Comparison of ENCODE assay signal across 28 mouse cellular contexts in the genomic region with DNA sequence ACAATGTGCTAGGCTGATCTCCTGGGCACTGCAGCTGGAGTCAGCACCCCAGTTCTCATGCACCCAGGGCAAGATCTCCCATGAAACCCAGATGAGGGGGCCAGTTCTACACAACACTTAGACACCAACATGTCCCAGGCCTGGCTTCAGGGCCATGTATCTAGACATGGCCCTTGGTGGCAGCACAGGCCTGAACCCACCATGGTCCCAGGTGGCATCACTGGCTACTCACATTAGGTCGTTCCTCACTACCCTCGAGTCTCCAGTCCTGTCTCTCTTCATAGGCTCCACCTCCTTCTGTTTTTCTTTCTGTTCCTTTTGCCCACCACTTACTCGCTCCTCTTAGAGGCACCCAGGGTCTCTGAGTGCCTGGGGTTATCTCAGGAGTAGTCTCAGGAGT.
A peak's percentile ranks its signal among the peaks of the same experiment; 100 is the strongest.
DNase-seq lines count a peak whose midpoint lies in the region; ATAC-seq and TF ChIP-seq lines count a peak whose summit lies in the region.
"Had no signal": no experiment of that assay in that cellular context is flagged by ENCODE, and none has a peak within 500 bp of the region (broad histone marks: within the 10 kb centered on the region; RNA-seq: fewer than 3 reads in every experiment).

No protein-coding gene starts in this region.

- H3K4me1 ChIP-seq in heart, embryonic 10.5 days = peaks cover 10% of the 10 kb centered on the region; the same call in 1 of the 2 replicates
- H3K4me1 ChIP-seq in kidney, embryonic 16.5 days (ENCODE audit: insufficient read depth, low read length) = no peaks in the 10 kb centered on the region
- H3K4me1 ChIP-seq in midbrain, embryonic 13.5 days (replicated peaks) = no peaks in the 10 kb centered on the region
- no peaks in the 10 kb centered on the region for H3K4me1 ChIP-seq in midbrain, embryonic 11.5 days (ENCODE audit: control insufficient read depth, insufficient read depth, low read length)
- H3K4me1 ChIP-seq in stomach, embryonic 16.5 days (ENCODE audit: control insufficient read depth, insufficient read depth, low read length) = no peaks in the 10 kb centered on the region
- no peaks in the 10 kb centered on the region for H3K4me1 ChIP-seq in stomach, postnatal 0 days (replicated peaks; ENCODE audit: control insufficient read depth, insufficient read depth)
- H3K4me1 ChIP-seq: embryonic facial prominence, embryonic 12.5 days; forebrain, embryonic 12.5 days had no signal

- no peaks in the 10 kb centered on the region for H3K36me3 ChIP-seq in heart, embryonic 10.5 days
- H3K36me3 ChIP-seq in kidney, embryonic 16.5 days (ENCODE audit: insufficient read depth, low read length) = no peaks in the 10 kb centered on the region
- no peaks in the 10 kb centered on the region for H3K36me3 ChIP-seq in midbrain, embryonic 13.5 days
- H3K36me3 ChIP-seq in midbrain, embryonic 11.5 days (ENCODE audit: control insufficient read depth, insufficient read depth, low read length) = no peaks in the 10 kb centered on the region
- H3K36me3 ChIP-seq in stomach, embryonic 16.5 days (ENCODE audit: control insufficient read depth, insufficient read depth, low read length) = no peaks in the 10 kb centered on the region
- H3K36me3 ChIP-seq in stomach, postnatal 0 days (ENCODE audit: control insufficient read depth, insufficient read depth, low read length) = no peaks in the 10 kb centered on the region
- H3K36me3 ChIP-seq: embryonic facial prominence, embryonic 12.5 days; forebrain, embryonic 12.5 days; forebrain, embryonic 15.5 days; G1E; heart, embryonic 12.5 days had no signal

- 81% methylated on average over 3 of the region's 3 CpGs for WGBS in heart, embryonic 10.5 days
- 75% methylated on average over 3 of the region's 3 CpGs for WGBS in kidney, embryonic 16.5 days
- WGBS in midbrain, embryonic 13.5 days = 87% methylated on average over 3 of the region's 3 CpGs
- WGBS in midbrain, embryonic 11.5 days = 93% methylated on average over 3 of the region's 3 CpGs
- WGBS in stomach, embryonic 16.5 days = 89% methylated on average over 3 of the region's 3 CpGs
- WGBS in stomach, postnatal 0 days = 77% methylated on average over 3 of the region's 3 CpGs

- no peak overlapping the region for H3K9ac ChIP-seq in kidney, embryonic 16.5 days (replicated peaks; ENCODE audit: low read length)
- H3K9ac ChIP-seq in midbrain, embryonic 13.5 days (replicated peaks) = no peak overlapping the region
- no peak overlapping the region for H3K9ac ChIP-seq in midbrain, embryonic 11.5 days (ENCODE audit: low read length)
- H3K9ac ChIP-seq in stomach, embryonic 16.5 days (ENCODE audit: low read length) = no peak overlapping the region
- no peak overlapping the region for H3K9ac ChIP-seq in stomach, postnatal 0 days (ENCODE audit: low read length)
- H3K9ac ChIP-seq: embryonic facial prominence, embryonic 12.5 days; forebrain, embryonic 12.5 days; forebrain, embryonic 15.5 days; heart, embryonic 12.5 days; hindbrain, embryonic 14.5 days had no signal

- H3K9me3 ChIP-seq in heart, embryonic 10.5 days = no peaks in the 10 kb centered on the region
- H3K9me3 ChIP-seq in kidney, embryonic 16.5 days (ENCODE audit: low read length) = no peaks in the 10 kb centered on the region
- H3K9me3 ChIP-seq in midbrain, embryonic 13.5 days = no peaks in the 10 kb centered on the region
- H3K9me3 ChIP-seq in midbrain, embryonic 11.5 days (ENCODE audit: control insufficient read depth, low read length) = no peaks in the 10 kb centered on the region
- no peaks in the 10 kb centered on the region for H3K9me3 ChIP-seq in stomach, embryonic 16.5 days (replicated peaks; ENCODE audit: control insufficient read depth, low read length)
- H3K9me3 ChIP-seq in stomach, postnatal 0 days (ENCODE audit: control insufficient read depth, low read length) = no peaks in the 10 kb centered on the region
- H3K9me3 ChIP-seq: embryonic facial prominence, embryonic 12.5 days; forebrain, embryonic 12.5 days; forebrain, embryonic 15.5 days; G1E; heart, embryonic 12.5 days had no signal

- no peak overlapping the region for H3K4me2 ChIP-seq in kidney, embryonic 16.5 days (replicated peaks; ENCODE audit: low read depth, low read length)
- H3K4me2 ChIP-seq in midbrain, embryonic 13.5 days (replicated peaks) = no peak overlapping the region
- no peak overlapping the region for H3K4me2 ChIP-seq in midbrain, embryonic 11.5 days
- H3K4me2 ChIP-seq in stomach, embryonic 16.5 days (ENCODE audit: low read depth, low read length) = no peak overlapping the region
- H3K4me2 ChIP-seq in stomach, postnatal 0 days (replicated peaks; ENCODE audit: low read depth) = no peak overlapping the region
- H3K4me2 ChIP-seq: embryonic facial prominence, embryonic 12.5 days; forebrain, embryonic 12.5 days; forebrain, embryonic 15.5 days; hindbrain, embryonic 14.5 days had no signal

- no peak overlapping the region for H3K4me3 ChIP-seq in heart, embryonic 10.5 days
- H3K4me3 ChIP-seq in kidney, embryonic 16.5 days (ENCODE audit: low read length) = no peak overlapping the region
- no peak overlapping the region for H3K4me3 ChIP-seq in midbrain, embryonic 13.5 days (replicated peaks)
- no peak overlapping the region for H3K4me3 ChIP-seq in midbrain, embryonic 11.5 days (ENCODE audit: low read depth, low read length)
- H3K4me3 ChIP-seq in stomach, embryonic 16.5 days (replicated peaks; ENCODE audit: low read length) = no peak overlapping the region
- no peak overlapping the region for H3K4me3 ChIP-seq in stomach, postnatal 0 days (ENCODE audit: low read depth, low read length)
- H3K4me3 ChIP-seq: embryonic facial prominence, embryonic 12.5 days; erythroblast, embryonic 14.5 days; forebrain, embryonic 12.5 days; forebrain, embryonic 15.5 days; heart, adult 2 months; heart, embryonic 12.5 days had no signal

- DNase-seq in heart, adult 11 months = peak; percentile 52
- DNase-seq in heart, embryonic 10.5 days (ENCODE audit: low spot score) = no peak
- DNase-seq in kidney, adult 18-20 months = no peak
- DNase-seq in midbrain, embryonic 11.5 days (ENCODE audit: low spot score, missing footprints) = no peak
- DNase-seq in stomach, postnatal 0 days (ENCODE audit: low spot score) = no peak
- DNase-seq: adrenal gland, postnatal 10 days; adrenal gland, postnatal 36 days; B cell, adult 2 months; cerebellum, adult 18-20 months; cerebellum, adult 9-10 months; cerebellum, postnatal 14 days; gastrocnemius, postnatal 25 days; heart, adult 2 months; heart, postnatal 14 days; heart, postnatal 4 days had no signal

- H3K27ac ChIP-seq in heart, embryonic 10.5 days = no peak overlapping the region
- H3K27ac ChIP-seq in kidney, embryonic 16.5 days (ENCODE audit: low read length) = no peak overlapping the region
- H3K27ac ChIP-seq in midbrain, embryonic 13.5 days = no peak overlapping the region
- no peak overlapping the region for H3K27ac ChIP-seq in midbrain, embryonic 11.5 days (ENCODE audit: low read depth, low read length)
- no peak overlapping the region for H3K27ac ChIP-seq in stomach, embryonic 16.5 days (ENCODE audit: low read length)
- H3K27ac ChIP-seq in stomach, postnatal 0 days (replicated peaks) = no peak overlapping the region
- H3K27ac ChIP-seq: embryonic facial prominence, embryonic 12.5 days; forebrain, embryonic 12.5 days; forebrain, embryonic 15.5 days; heart, adult 2 months; hindbrain, embryonic 14.5 days; hindbrain, postnatal 0 days had no signal

- no peak for TF ChIP-seq CTCF in stomach, postnatal 0 days (IDR thresholded peaks at IDR 0.05; ENCODE audit: low read depth)

- ATAC-seq in kidney, embryonic 16.5 days (ENCODE audit: low FRiP score, low TSS enrichment) = 0 out of 2 replicates have a peak, but pooled peaks have one; percentile 22
- peak; percentile 28; the same call in 1 of the 2 replicates for ATAC-seq in midbrain, embryonic 13.5 days
- ATAC-seq in midbrain, embryonic 11.5 days (ENCODE audit: low FRiP score) = no peak; the same call in 1 of the 2 replicates
- ATAC-seq in stomach, embryonic 16.5 days (ENCODE audit: insufficient read depth, low FRiP score) = peak; percentile 17; the same call in 1 of the 2 replicates
- no peak for ATAC-seq in stomach, postnatal 0 days (ENCODE audit: low FRiP score, low TSS enrichment)
- ATAC-seq: forebrain, embryonic 15.5 days; hindbrain, postnatal 0 days; Patski had no signal

- no peak for TF ChIP-seq EP300 in stomach, postnatal 0 days (optimal IDR thresholded peaks at IDR 0.05)

- H3K27me3 ChIP-seq in heart, embryonic 10.5 days (ENCODE audit: insufficient read depth, poor library complexity, severe bottlenecking) = no peaks in the 10 kb centered on the region; the same call in 1 of the 2 replicates
- no peaks in the 10 kb centered on the region for H3K27me3 ChIP-seq in kidney, embryonic 16.5 days (ENCODE audit: insufficient read depth, low read length)
- no peaks in the 10 kb centered on the region for H3K27me3 ChIP-seq in midbrain, embryonic 13.5 days
- no peaks in the 10 kb centered on the region for H3K27me3 ChIP-seq in midbrain, embryonic 11.5 days (ENCODE audit: control insufficient read depth, insufficient read depth, low read length)
- no peaks in the 10 kb centered on the region for H3K27me3 ChIP-seq in stomach, embryonic 16.5 days (ENCODE audit: control insufficient read depth, insufficient read depth, low read length)
- no peaks in the 10 kb centered on the region for H3K27me3 ChIP-seq in stomach, postnatal 0 days (ENCODE audit: control insufficient read depth, insufficient read depth, low read length)
- H3K27me3 ChIP-seq: CH12.LX; embryonic facial prominence, embryonic 12.5 days; forebrain, embryonic 12.5 days; forebrain, embryonic 15.5 days; heart, embryonic 12.5 days; Patski had no signal

Comparison
In these comparisons a context has a peak if more than half of its experiments do, and no peak if none do; other contexts are left out.
1. ATAC-seq: peak in kidney, embryonic 16.5 days (single experiment), midbrain, embryonic 13.5 days (single experiment) and stomach, embryonic 16.5 days (single experiment); none in midbrain, embryonic 11.5 days (single experiment) and stomach, postnatal 0 days (single experiment).